Mouse (Mus musculus): ENCODE results near the gene Dcbld1.

The Dcbld1 gene

GRCm38 (mm10) chr10:52233301-52233968, at the start of gene Dcbld1:
Dcbld1 (plus strand) TSS chr10:52233619.
- peak; percentile 81 for DNase-seq

DNA sequence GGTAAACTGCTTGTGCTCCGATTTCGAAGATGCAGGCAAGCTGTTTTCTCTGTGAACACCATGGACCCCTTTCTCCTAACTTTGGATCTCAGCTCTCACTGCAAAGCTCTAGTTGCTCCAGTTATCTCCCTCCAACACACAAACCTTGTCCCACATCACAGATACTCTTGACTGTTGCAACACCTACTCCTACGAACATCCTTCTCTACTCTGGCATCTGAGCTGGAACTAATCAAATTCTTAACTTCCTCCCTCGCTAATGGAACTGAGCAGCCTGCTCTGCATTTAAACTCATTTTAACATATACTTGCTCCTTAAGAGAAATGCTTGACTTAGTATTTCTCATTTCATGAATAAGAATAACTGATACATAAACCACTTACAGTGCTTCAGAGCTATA, 47.5 kb upstream of the Dcbld1 start:
- DNase-seq, result no peak

GRCm38 (mm10) chr10:52194957-52195852, 38.2 kb upstream of the Dcbld1 start, which contains the start of gene Ros1:
Ros1 (minus strand) TSS chr10:52195244.
- DNase-seq, result no peak

DNA sequence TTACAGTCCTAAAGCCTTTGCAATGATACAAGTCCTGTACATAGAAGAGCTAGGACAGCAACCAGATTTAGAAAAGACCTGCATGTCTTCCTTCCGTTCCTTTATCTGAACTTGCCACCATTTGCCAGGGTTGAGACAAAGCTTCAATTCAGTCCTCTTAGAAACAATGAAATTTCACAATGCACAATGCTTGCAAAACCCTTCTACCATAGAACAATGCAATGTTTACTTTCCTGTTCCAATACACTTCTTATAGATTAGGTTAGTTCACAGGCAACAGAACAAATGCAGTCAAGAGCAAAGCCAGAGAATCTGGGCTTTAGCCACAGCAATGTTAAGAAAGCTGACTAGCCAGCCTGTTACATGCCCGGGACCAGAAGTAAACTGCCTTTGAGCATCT, 29.4 kb upstream of the Dcbld1 start:
- DNase-seq, result no peak

DNA sequence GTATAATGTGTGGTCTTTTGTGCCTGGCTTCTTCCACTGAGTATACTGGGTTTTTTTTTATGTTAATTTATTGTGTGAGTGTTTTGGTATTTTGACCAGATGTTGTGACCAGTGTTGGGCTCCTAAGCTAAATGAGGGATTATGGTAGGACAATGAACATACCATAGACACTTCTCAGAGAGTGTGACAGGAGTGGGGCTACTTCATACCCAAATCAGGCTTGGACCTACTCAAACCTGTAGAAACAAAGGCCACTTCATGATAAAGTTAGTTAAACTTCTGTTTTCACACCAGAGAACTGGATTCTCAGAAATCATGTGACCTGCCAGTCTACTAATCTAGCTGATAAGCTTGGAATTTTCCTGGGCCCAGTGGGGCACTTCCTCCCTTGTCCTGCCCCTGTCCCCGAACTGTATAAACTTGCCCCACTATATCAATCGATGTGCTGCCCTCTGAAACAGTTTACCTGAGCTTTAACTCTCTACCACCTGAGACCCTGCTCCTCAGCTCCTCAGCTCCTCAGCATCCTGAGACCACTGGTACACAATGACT, 18.1 kb upstream of the Dcbld1 start:
- no peak for DNase-seq

- peak; percentile 46 for DNase-seq
Measured at GRCm38 (mm10) chr10:52216797-52217563, 16.4 kb upstream of the Dcbld1 start.

- DNase-seq, result no peak
Measured at GRCm38 (mm10) chr10:52217564-52217934, 15.9 kb upstream of the Dcbld1 start.

- DNase-seq, result no peak
Measured at GRCm38 (mm10) chr10:52219600-52219999, 13.8 kb upstream of the Dcbld1 start.

- peak; percentile 32 for DNase-seq
Measured at GRCm38 (mm10) chr10:52232196-52233176, 933 bp upstream of the Dcbld1 start.

DNA sequence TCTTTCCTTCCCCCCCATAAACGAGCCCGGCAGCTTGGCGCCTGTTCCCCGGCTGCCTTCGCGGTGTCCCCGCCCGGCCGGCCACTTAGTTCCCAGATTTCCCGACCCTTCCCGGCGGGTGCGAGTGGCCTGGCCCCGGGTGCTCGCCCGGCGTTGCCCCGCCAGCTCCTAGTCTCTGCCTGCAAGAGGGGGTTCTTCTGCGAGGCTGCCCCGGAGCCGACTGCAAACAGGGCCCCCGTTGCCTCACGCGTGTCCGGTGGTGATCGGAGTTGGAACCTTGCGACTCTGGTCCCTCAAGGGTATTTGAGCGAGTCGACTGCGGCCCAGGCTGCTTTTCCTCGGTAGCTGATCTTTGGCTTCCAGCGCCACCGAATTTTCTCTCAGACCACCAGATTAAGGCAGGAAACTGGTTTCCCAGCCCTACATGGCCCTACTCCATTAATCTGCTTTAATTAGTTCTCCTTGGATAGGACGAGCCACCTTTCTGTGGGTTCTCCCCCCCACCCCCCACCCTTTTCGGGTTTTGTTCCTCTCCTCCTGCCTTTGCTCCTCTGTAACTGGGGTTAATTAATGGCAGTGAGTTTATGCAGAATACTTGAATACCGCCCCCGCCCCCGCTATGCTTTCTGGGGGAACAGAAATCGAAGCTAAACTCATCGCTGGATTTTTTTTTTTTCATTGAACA, 692 bp downstream of the Dcbld1 start:
- DNase-seq, result peak; percentile 58

GRCm38 (mm10) chr10:52234654-52234981, 1.2 kb downstream of the Dcbld1 start:
- no peak for DNase-seq

DNA sequence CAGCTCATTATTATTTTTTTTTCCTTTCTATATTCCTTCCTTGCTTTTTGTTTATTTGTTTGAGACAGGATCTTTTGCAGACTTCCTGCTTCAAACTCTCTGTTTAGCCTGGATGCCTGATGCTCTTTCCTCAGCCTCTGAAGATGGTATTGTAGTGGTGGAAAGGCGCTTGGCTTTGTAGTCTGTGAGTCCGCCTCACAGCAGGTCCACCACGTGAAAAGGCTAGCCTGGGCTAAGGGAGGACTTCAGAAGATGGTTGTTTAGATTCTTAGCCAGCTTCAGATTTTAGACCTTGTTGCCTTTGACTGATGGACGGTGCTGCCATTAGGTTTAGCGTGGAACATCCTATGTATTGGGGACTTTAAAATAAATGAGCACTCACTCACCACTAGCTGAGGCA, 2.0 kb downstream of the Dcbld1 start:
- no peak for DNase-seq

DNA sequence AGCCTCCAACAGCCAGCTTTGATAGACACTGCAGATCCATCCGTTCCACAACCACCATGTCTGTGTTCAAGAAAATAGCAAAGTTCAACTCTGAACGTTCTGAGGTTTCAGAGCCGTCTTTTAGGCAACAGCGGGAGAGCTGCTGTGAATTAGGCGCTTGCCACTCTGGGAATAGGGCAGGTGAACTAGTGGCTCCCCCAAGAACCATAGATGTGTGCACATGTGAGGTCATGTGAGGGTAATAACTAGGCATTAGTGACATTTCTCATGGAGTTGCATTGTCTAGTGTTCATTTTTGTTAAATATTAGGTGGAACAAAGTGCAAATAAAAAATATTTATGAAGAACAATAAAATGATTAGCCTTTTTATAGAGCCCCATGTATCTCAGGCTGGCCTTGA, 8.6 kb downstream of the Dcbld1 start:
- no peak for DNase-seq

DNA sequence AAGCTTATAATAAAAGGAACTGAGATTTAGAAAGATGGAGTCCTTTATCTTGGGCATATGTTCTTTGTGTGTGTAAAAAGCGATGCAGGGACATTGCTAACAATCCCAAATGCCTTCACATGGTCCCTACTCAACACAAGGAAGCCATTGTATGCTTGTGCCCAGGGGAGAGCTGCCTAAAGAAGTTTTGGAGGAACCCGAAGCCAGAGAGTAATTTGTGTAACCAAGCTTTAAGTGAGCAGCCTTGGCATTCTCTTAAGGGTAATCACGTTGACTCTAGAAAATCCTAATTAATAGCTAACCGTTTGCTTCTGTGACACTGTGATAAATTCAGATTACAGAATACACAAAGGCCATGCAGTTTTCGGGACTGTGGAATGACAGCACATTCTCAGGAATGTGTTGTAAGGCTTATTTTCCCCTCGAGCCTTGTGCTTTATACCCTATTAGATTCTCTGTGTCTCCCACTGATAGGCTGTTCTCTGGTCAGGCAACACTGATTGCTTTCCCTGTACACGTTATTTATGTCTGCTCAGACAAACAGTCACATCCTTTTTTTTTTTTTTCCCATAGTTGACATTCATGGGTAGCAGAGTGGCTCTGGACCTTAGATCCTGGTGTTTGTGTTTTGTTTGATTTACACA, 9.4 kb downstream of the Dcbld1 start:
- DNase-seq, result no peak

DNA sequence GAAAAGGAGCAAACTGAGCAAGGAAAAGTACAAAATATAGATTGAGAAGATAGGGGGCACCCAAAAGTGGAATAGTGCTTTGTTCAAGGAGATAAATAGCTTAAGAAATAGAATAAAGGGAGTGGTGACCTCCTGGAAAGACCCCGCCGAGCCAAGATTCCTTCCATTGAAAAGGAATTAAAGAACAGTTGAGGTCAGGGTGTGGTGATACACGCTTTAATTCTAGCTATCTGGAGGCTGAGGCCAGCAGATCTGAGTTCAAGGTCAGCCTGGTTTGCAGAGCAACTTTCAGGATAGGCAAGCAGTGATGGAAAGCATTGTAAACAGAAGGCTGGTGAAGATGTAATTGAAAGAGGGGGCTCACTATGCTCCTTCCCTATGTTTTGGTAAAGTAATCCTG, 12.8 kb downstream of the Dcbld1 start:
- no peak for DNase-seq

DNA sequence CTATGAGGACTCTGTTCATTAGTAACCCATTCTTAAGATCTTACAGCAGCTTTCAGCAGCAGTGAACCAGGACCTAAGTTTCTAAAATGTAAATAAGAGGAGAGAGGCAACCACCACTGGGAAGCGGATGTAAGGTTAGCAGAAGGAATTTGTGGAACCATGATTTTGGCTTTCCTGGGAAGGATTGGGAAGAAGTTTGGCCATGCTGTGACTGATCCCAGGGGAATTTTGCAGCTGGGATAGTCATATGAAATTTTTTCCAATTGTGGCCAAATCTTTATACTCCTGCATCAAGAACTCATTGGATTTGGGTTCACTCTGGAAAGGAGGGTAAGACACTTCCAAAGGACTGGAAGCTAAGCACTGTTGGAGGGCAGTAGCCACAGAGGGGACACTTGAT, 18.8 kb downstream of the Dcbld1 start:
- no peak for DNase-seq

GRCm38 (mm10) chr10:52253426-52253825, 20.0 kb downstream of the Dcbld1 start:
- no peak for DNase-seq

GRCm38 (mm10) chr10:52257768-52258167, 24.3 kb downstream of the Dcbld1 start:
- no peak for DNase-seq

DNA sequence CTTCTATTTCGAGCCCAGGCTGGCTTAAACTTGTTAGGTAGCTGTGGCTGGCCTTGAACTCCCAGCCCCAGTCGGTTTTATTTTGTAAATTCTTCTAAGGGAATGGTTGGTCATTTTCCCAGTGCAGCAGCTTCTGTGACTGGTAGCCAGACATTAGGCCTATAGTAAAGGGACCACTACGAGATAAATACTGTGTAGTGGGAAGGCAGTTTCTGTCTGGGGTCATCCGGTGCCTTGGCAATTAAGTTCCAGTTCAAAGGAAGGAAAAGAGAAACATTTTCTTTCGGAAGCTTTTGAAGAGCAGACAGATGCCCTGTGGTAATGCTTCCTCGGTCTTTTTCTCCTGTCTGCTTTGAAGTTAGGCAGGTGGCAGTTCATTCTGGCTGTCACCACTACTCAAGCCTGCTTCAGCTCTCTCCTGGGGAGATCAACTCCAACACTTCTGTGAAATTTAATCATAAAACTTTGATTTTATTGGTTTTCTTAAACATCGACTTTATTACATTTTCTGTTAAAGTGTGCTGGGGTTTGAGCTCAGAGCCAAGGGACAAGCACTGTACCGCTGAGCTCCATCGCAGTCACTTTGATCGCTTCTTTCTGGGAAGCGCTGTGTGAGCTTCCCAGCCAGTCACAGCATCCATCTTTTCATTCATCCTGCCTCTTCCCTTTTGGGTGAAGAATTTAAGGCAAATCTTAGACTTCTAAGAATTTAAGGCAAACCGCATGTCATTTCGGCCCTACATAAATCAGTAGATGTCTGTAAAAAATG, 24.9 kb downstream of the Dcbld1 start:
- no peak for DNase-seq

GRCm38 (mm10) chr10:52260209-52260608, 26.8 kb downstream of the Dcbld1 start:
- no peak for DNase-seq

Data from cerebellum, adult 9-11 months (tissue).